Mouse (Mus musculus) right cerebral cortex, adult 2 months (tissue): ENCODE measurements around the gene Ssxb3.
"Not testable (repeated sequence)": the region's sequence is repeated elsewhere in the genome, so short reads cannot be mapped to it uniquely, and the experiment has no call there.

Experiments
- DNase-seq, 2 experiments: peaks; one replicate each; pipeline ENCODE4 v3.0.0; 2021 to 2022; ENCODE audit warnings: low spot score in 2 of 2

Ssxb3 gene

GRCm38 (mm10) chrX:8591716-8592115, at the start of gene Ssxb3:
Gene Ssxb3 (minus strand): TSS chrX:8591816.
- DNase-seq = not testable (repeated sequence)

GRCm38 (mm10) chrX:8548155-8548554, 43.5 kb downstream of the Ssxb3 start, which contains the start of gene Ssxb6:
Gene Ssxb6 (minus strand): TSS chrX:8548255.
- not testable (repeated sequence) for DNase-seq
